25 mouse cellular contexts compared by ENCODE assay signal in genomic region chr12:69016705-69017306, GRCm38 (mm10).
DNase-seq lines count a peak whose midpoint lies in the region; ATAC-seq and TF ChIP-seq lines count a peak whose summit lies in the region.
"Had no signal": no experiment of that assay in that cellular context is flagged by ENCODE, and none has a peak within 500 bp of the region (broad histone marks: within the 10 kb centered on the region; RNA-seq: fewer than 3 reads in every experiment).

No protein-coding gene starts in this region.

- H3K36me3 ChIP-seq in hindbrain, embryonic 13.5 days: no peaks in the 10 kb centered on the region
- H3K36me3 ChIP-seq in hindbrain, embryonic 11.5 days (ENCODE audit: control insufficient read depth, insufficient read depth, low read length): no peaks in the 10 kb centered on the region
- H3K36me3 ChIP-seq in forebrain, postnatal 0 days (ENCODE audit: insufficient read depth): no peaks in the 10 kb centered on the region
- no peaks in the 10 kb centered on the region for H3K36me3 ChIP-seq in hindbrain, embryonic 16.5 days (ENCODE audit: control insufficient read depth, insufficient read depth, low read length)
- no peaks in the 10 kb centered on the region for H3K36me3 ChIP-seq in midbrain, postnatal 0 days (ENCODE audit: insufficient read depth, low read length)
- H3K36me3 ChIP-seq: heart, embryonic 12.5 days; kidney, embryonic 15.5 days; limb, embryonic 13.5 days; liver, embryonic 12.5 days; stomach, embryonic 15.5 days had no signal

- 0 out of 2 replicates have a peak, but pooled peaks cover 7% of the 10 kb centered on the region for H3K9me3 ChIP-seq in hindbrain, embryonic 13.5 days
- H3K9me3 ChIP-seq in hindbrain, embryonic 11.5 days (ENCODE audit: control insufficient read depth, low read length): no peaks in the 10 kb centered on the region
- no peaks in the 10 kb centered on the region for H3K9me3 ChIP-seq in forebrain, postnatal 0 days (ENCODE audit: low read length)
- H3K9me3 ChIP-seq in hindbrain, embryonic 16.5 days (ENCODE audit: control insufficient read depth, low read length): no peaks in the 10 kb centered on the region
- H3K9me3 ChIP-seq in midbrain, postnatal 0 days (ENCODE audit: low read length): no peaks in the 10 kb centered on the region
- H3K9me3 ChIP-seq: kidney, embryonic 15.5 days; stomach, embryonic 15.5 days had no signal

- H3K4me3 ChIP-seq in hindbrain, embryonic 13.5 days: no peak overlapping the region
- H3K4me3 ChIP-seq in hindbrain, embryonic 11.5 days (ENCODE audit: low read depth, low read length): no peak overlapping the region
- H3K4me3 ChIP-seq in forebrain, postnatal 0 days (ENCODE audit: low read depth, low read length): no peak overlapping the region
- no peak overlapping the region for H3K4me3 ChIP-seq in hindbrain, embryonic 16.5 days (ENCODE audit: low read length)
- H3K4me3 ChIP-seq in midbrain, postnatal 0 days (ENCODE audit: low read depth, low read length): no peak overlapping the region
- H3K4me3 ChIP-seq in layer of hippocampus, adult 2 months: no peak overlapping the region
- H3K4me3 ChIP-seq: heart, adult 2 months; heart, embryonic 12.5 days; kidney, embryonic 15.5 days; left cerebral cortex, adult 2 months; limb, embryonic 13.5 days; liver, embryonic 12.5 days; stomach, embryonic 15.5 days had no signal

- 0 out of 2 replicates have a peak, but pooled peaks have one; percentile 80 for ATAC-seq in hindbrain, embryonic 13.5 days (ENCODE audit: low FRiP score)
- ATAC-seq in hindbrain, embryonic 11.5 days (ENCODE audit: low FRiP score): no peak
- peak; percentile 73 for ATAC-seq in forebrain, postnatal 0 days
- peak; percentile 37; the same call in 1 of the 2 replicates for ATAC-seq in hindbrain, embryonic 16.5 days
- no peak for ATAC-seq in midbrain, postnatal 0 days (ENCODE audit: low FRiP score)
- ATAC-seq: liver, embryonic 12.5 days; liver, postnatal 0 days had no signal

- no peak for DNase-seq in hindbrain, embryonic 11.5 days (ENCODE audit: low spot score)
- peak; percentile 31 for DNase-seq in forebrain, postnatal 0 days
- peak; percentile 44 for DNase-seq in midbrain, postnatal 0 days (ENCODE audit: low spot score)
- DNase-seq in layer of hippocampus, adult 2 months (ENCODE audit: low spot score in 2 of 2): no peak
- DNase-seq in left cerebral cortex, adult 9 months (ENCODE audit: low spot score in 2 of 2): no peak
- DNase-seq: adrenal gland, postnatal 36 days; B cell, adult 2 months; cerebellum, adult 8-10 months; cerebellum, postnatal 25 days; heart, adult 2 months; heart, postnatal 4 days; kidney, adult 18-20 months; kidney, postnatal 25 days; liver, postnatal 0 days; lung, postnatal 36 days; retina, postnatal 1 day; right cerebral cortex, postnatal 14 days had no signal

- no peak overlapping the region for H3K27ac ChIP-seq in hindbrain, embryonic 13.5 days
- H3K27ac ChIP-seq in hindbrain, embryonic 11.5 days (ENCODE audit: low read depth, low read length): no peak overlapping the region
- H3K27ac ChIP-seq in forebrain, postnatal 0 days (ENCODE audit: low read depth, low read length): no peak overlapping the region
- H3K27ac ChIP-seq in hindbrain, embryonic 16.5 days (ENCODE audit: low read depth, low read length): no peak overlapping the region
- no peak overlapping the region for H3K27ac ChIP-seq in midbrain, postnatal 0 days (ENCODE audit: low read depth, low read length)
- H3K27ac ChIP-seq in layer of hippocampus, adult 2 months: no peak overlapping the region
- H3K27ac ChIP-seq: heart, adult 2 months; kidney, embryonic 15.5 days; left cerebral cortex, adult 2 months; limb, embryonic 13.5 days; liver, embryonic 12.5 days; stomach, embryonic 15.5 days had no signal

- WGBS in hindbrain, embryonic 13.5 days: 62% methylated on average over 7 of the region's 7 CpGs
- 80% methylated on average over 7 of the region's 7 CpGs for WGBS in hindbrain, embryonic 11.5 days
- WGBS in forebrain, postnatal 0 days: 35% methylated on average over 7 of the region's 7 CpGs
- WGBS in hindbrain, embryonic 16.5 days: 61% methylated on average over 7 of the region's 7 CpGs
- WGBS in midbrain, postnatal 0 days: 45% methylated on average over 7 of the region's 7 CpGs

- H3K9ac ChIP-seq in hindbrain, embryonic 13.5 days: no peak overlapping the region
- H3K9ac ChIP-seq in hindbrain, embryonic 11.5 days (ENCODE audit: low read depth, low read length): no peak overlapping the region
- no peak overlapping the region for H3K9ac ChIP-seq in forebrain, postnatal 0 days
- H3K9ac ChIP-seq in hindbrain, embryonic 16.5 days (ENCODE audit: low read depth, low read length): no peak overlapping the region
- H3K9ac ChIP-seq in midbrain, postnatal 0 days (replicated peaks; ENCODE audit: low read length, poor library complexity, severe bottlenecking): no peak overlapping the region
- H3K9ac ChIP-seq: heart, embryonic 12.5 days; kidney, embryonic 15.5 days; limb, embryonic 13.5 days; liver, embryonic 12.5 days; liver, postnatal 0 days; stomach, embryonic 15.5 days had no signal

- H3K4me1 ChIP-seq in hindbrain, embryonic 13.5 days (replicated peaks): 0 out of 2 replicates have a peak, but pooled peaks cover 5% of the 10 kb centered on the region
- H3K4me1 ChIP-seq in hindbrain, embryonic 11.5 days (replicated peaks; ENCODE audit: control insufficient read depth, insufficient read depth, low read length): no peaks in the 10 kb centered on the region
- H3K4me1 ChIP-seq in forebrain, postnatal 0 days (ENCODE audit: insufficient read depth): no peaks in the 10 kb centered on the region
- H3K4me1 ChIP-seq in hindbrain, embryonic 16.5 days (ENCODE audit: control insufficient read depth, insufficient read depth, low read depth, low read length): no peaks in the 10 kb centered on the region
- no peaks in the 10 kb centered on the region for H3K4me1 ChIP-seq in midbrain, postnatal 0 days (ENCODE audit: insufficient read depth, low read length)
- H3K4me1 ChIP-seq: heart, embryonic 12.5 days; kidney, embryonic 15.5 days; limb, embryonic 13.5 days; liver, embryonic 12.5 days; stomach, embryonic 15.5 days had no signal

- H3K4me2 ChIP-seq in hindbrain, embryonic 13.5 days: 0 out of 2 replicates have a peak overlapping the region, but pooled peaks have one; percentile 8
- H3K4me2 ChIP-seq in hindbrain, embryonic 11.5 days (replicated peaks; ENCODE audit: low read depth, low read length): no peak overlapping the region
- H3K4me2 ChIP-seq in forebrain, postnatal 0 days (ENCODE audit: low read depth): no peak overlapping the region
- no peak overlapping the region for H3K4me2 ChIP-seq in hindbrain, embryonic 16.5 days (ENCODE audit: low read length)
- H3K4me2 ChIP-seq in midbrain, postnatal 0 days (ENCODE audit: low read depth, low read length, poor library complexity, severe bottlenecking): no peak overlapping the region
- H3K4me2 ChIP-seq: heart, embryonic 12.5 days; kidney, embryonic 15.5 days; limb, embryonic 13.5 days; liver, embryonic 12.5 days; stomach, embryonic 15.5 days had no signal

- TF ChIP-seq CTCF in forebrain, postnatal 0 days (IDR thresholded peaks at IDR 0.05; ENCODE audit: low read depth): no peak
- no peak for TF ChIP-seq CTCF in midbrain, postnatal 0 days (IDR thresholded peaks at IDR 0.05)
- TF ChIP-seq CTCF in layer of hippocampus, adult 2 months (conservative IDR thresholded peaks at IDR 0.05): no peak

- no peaks in the 10 kb centered on the region for H3K27me3 ChIP-seq in hindbrain, embryonic 13.5 days
- H3K27me3 ChIP-seq in hindbrain, embryonic 11.5 days (ENCODE audit: control insufficient read depth, insufficient read depth, low read length): no peaks in the 10 kb centered on the region
- H3K27me3 ChIP-seq in forebrain, postnatal 0 days (ENCODE audit: insufficient read depth, low read length): no peaks in the 10 kb centered on the region
- no peaks in the 10 kb centered on the region for H3K27me3 ChIP-seq in hindbrain, embryonic 16.5 days (replicated peaks; ENCODE audit: control insufficient read depth, insufficient read depth, low read length)
- no peaks in the 10 kb centered on the region for H3K27me3 ChIP-seq in midbrain, postnatal 0 days (ENCODE audit: insufficient read depth, low read length)
- H3K27me3 ChIP-seq: heart, embryonic 12.5 days; kidney, embryonic 15.5 days; limb, embryonic 13.5 days; liver, embryonic 12.5 days; stomach, embryonic 15.5 days had no signal

Comparison
In these comparisons a context has a peak if more than half of its experiments do, and no peak if none do; other contexts are left out.
1. ATAC-seq: peak in hindbrain, embryonic 13.5 days (single experiment), forebrain, postnatal 0 days (single experiment) and hindbrain, embryonic 16.5 days (single experiment); none in hindbrain, embryonic 11.5 days (single experiment) and midbrain, postnatal 0 days (single experiment).
2. DNase-seq: peak in forebrain, postnatal 0 days (single experiment) and midbrain, postnatal 0 days (single experiment); none in hindbrain, embryonic 11.5 days (single experiment), layer of hippocampus, adult 2 months (0 of 2) and left cerebral cortex, adult 9 months (0 of 2).